Mouse (Mus musculus): ENCODE measurements at regions not wholly inside any gene's neighbourhood (a gene's known extent, or its start where the extent isn't known, plus 50 kb on each side); places are given as distances from the start of the nearest gene placed in this dataset.

- no peak for DNase-seq
Observed at GRCm38 (mm10) chr6:34246512-34246911, 69.6 kb upstream of the Slc35b4 start.

- no peak for DNase-seq
Observed at GRCm38 (mm10) chr6:34243001-34243400, 66.1 kb upstream of the Slc35b4 start.

- no peak for DNase-seq
Observed at GRCm38 (mm10) chr6:34242486-34242885, 65.6 kb upstream of the Slc35b4 start.

- peak; percentile 50 for DNase-seq
Observed at GRCm38 (mm10) chr6:34235132-34235531, 58.2 kb upstream of the Slc35b4 start.

GRCm38 (mm10) chr6:34234443-34235020 is 57.6 kb upstream of the Slc35b4 start:
- no peak for DNase-seq

GRCm38 (mm10) chr6:34230768-34231381 is 54.0 kb upstream of the Slc35b4 start:
- DNase-seq, result peak; percentile 62

- DNase-seq, result peak; percentile 16
Observed at GRCm38 (mm10) chr6:34227131-34227530, 50.2 kb upstream of the Slc35b4 start.
